Comparison of ENCODE assay signal across 8 mouse cellular contexts in genomic region chr11:21453308-21454106, GRCm38 (mm10).
DNase-seq lines count a peak whose midpoint lies in the region.

No protein-coding gene starts in this region.

- DNase-seq in cerebellum, adult 8-10 months, result peak; percentile 18
- no peak for DNase-seq in cerebellum, adult 9-11 months
- peak; percentile 23 to 60 for DNase-seq in left cerebral cortex, postnatal 25 days (ENCODE audit: low spot score in 2 of 2)
- DNase-seq in left cerebral cortex, adult 8-10 months (ENCODE audit: low spot score in 2 of 2), result no peak
- DNase-seq in R1 (ENCODE audit: low read depth, low spot score), result peak; percentile 27
- peak; percentile 26 to 44 for DNase-seq in heart, postnatal 14 days
- peak; percentile 48 for DNase-seq in mesoderm, embryonic 11.5 days (ENCODE audit: low read depth, low spot score)
- DNase-seq in ovary, postnatal 36 days (ENCODE audit: low spot score), result no peak

- intact Hi-C loops in left cerebral cortex, postnatal 25 days (cut with DNase I), result loop anchor here (2.0 to 10.0 kb wide), 2 partner anchors 147 to 359 kb away; partner anchors contain the start of gene Peli1
- intact Hi-C loops in heart, postnatal 14 days (cut with DNase I), result loop anchor here (2.0 to 10.0 kb wide), 3 partner anchors 103 to 659 kb away; no protein-coding TSS in a partner anchor

Comparison
In these comparisons a context has a peak if more than half of its experiments do, and no peak if none do; other contexts are left out.
1. DNase-seq: peak in cerebellum, adult 8-10 months (single experiment), left cerebral cortex, postnatal 25 days (2 of 2), R1 (single experiment), heart, postnatal 14 days (2 of 2) and mesoderm, embryonic 11.5 days (single experiment); none in cerebellum, adult 9-11 months (single experiment), left cerebral cortex, adult 8-10 months (0 of 2) and ovary, postnatal 36 days (single experiment).